Mouse (Mus musculus) yolk sac, embryonic 10.5 days (tissue): ENCODE measurements at regions not wholly inside any gene's neighbourhood (a gene's known extent, or its start where the extent isn't known, plus 50 kb on each side); places are given as distances from the start of the nearest gene placed in this dataset.

ENCODE experiments used
- DNase-seq: peaks from one replicate; pipeline ENCODE4 v3.0.0-alpha.2; 2017; ENCODE audit warnings: low spot score

DNA sequence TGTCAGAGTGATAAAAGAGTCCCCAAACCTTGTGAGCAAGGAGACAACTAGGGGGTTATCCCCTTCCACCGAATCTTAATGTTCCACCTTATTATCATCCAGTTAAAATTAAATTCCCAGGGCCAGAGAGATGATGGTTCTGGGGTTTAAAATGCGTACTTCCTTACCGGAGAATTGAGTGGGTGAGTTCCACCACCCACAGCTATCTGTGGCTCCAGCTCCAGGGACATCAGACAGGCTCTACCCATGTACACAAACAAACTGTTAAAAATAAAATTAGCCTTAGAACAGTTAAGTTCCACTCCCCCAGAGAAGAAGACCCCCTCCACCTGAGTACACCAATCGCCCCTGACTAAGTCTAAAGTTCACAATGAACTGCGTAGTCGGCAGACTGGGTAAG is 52.0 kb upstream of the Mgat5 start:
- DNase-seq, result no peak

DNA sequence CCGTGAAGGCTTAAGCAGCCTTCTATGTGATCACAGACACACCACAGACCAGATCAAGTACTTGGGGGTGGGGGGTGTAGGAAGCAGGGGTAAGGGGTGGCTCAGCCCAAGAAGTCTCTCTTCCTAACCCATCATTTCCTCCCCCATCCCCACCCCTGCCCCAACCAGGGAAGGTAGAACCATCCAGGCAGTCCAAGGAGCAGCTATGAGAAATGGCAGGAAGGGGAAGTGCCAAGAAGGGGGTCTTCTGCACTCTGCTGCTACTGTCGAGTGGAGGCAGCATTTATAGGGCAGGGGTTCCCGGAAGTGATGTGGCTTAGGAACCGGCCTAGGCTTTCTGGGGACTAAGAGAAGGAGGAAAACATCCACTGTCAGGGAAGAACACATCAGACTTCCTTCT is 69.3 kb upstream of the Mgat5 start:
- no peak for DNase-seq

DNA sequence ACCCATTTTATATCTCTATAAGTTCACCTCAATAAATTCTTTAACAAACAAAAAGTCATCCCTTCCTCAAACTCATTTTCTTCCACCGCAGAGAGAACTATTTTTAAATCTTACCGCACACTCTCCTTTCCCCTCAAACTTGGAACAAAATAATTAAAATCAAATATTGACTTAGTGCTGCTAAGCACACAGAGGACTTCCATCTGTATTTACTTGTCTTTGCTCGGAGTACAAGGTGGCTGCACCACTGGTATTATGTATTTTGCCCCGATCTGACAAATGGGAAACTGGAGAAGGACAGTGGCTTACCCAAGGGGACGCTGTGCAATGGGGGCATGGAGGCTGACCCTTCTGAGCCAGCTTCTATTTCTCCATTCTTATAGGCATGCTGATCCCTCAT is 72.9 kb upstream of the Mgat5 start:
- DNase-seq, result no peak

DNA sequence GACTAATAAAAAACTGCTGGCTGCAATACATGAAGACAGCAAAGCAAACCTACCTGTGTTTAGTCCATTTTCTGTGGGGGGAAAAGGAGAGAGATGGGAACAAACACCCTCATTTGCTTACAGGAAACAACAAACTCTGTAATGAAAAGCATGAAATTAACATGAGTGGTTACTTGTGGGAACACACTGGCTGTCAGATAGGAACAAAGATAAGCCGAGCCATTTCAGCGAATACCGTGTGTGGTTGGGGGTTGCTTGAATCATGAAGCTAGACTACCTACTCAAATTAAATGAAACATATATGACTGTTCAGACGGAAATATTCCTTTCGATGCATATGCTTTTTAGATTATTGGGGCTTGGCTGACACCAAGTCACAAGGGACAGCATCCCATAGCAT is 80.0 kb upstream of the Mgat5 start:
- DNase-seq, result no peak

DNA sequence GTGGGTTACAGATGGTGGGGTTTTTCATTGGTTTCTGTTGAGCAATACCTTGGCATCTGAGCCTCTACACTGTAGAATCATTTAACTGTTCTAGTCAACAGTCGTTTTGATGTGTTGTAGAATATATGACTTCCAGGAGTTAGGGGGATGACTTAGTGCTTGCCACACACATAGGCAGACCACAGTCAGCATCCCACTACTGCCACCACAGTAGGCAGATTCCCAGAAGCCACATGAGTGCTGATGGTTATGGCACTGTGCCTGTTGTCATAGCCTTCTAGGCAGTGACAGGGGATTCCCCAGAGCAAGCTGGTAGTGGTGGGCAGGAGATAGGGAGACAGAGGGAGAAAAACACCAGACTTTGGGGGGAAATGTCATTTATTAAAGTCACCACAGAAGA is 86.8 kb upstream of the Mgat5 start:
- DNase-seq, result no peak

DNA sequence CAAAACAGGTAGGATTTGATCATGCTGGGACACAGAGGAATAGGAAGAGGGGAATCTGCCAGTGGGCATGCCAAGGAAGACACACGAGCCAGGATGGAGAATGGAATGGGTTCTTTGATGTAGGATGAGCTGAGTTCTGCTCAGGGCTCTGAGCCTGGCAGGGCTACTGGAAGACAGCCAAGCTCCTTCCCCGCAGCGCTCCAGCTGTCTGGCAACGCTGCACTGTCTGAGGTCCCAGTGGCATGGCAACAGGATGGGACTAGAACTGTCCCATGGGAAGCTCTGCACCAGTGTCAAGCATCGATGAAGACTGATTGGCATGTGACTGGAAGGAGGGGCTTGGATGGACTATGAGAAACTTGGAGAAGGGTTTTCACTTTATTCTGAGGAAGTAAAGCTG is 97.3 kb upstream of the Mgat5 start:
- DNase-seq, result no peak

DNA sequence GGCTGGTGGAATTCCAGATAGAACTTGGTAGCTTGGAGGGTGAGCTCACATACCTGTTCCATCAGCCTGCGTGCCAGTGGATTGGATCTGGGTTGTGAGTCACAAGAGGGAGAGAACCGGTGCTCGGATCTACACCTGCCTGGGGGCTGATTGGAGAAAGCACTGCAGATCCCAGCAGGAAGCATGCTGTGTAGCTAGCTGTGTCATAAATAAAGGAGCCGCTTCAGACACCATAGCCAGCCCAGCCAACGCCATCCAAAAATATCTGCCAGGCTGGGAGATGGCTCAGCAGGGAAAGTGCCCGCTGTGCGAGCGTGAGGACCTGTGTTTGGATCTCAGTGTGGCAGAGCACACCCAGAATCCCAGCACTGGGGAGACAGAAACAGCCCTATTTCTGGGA is 99.0 kb upstream of the Mgat5 start:
- DNase-seq, result no peak

DNA sequence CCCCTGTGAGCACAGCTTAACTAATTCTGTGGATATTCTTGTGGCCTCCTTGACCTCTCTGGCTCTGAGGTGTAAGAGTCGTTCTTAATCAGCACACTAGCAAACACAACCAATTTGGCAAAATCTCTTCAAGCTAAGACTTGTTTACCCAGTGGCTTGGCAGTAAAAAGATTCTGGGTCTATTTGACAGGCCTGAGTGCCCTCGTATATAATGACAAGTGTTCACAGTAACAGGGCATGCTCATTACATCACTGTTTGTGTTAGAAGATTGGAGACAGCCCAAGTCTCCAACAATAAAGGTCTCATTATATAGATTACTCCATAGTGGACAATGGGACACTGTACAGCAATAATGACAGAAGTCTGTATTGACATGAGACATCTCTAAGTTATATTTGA is 101.2 kb upstream of the Mgat5 start:
- DNase-seq, result no peak

DNA sequence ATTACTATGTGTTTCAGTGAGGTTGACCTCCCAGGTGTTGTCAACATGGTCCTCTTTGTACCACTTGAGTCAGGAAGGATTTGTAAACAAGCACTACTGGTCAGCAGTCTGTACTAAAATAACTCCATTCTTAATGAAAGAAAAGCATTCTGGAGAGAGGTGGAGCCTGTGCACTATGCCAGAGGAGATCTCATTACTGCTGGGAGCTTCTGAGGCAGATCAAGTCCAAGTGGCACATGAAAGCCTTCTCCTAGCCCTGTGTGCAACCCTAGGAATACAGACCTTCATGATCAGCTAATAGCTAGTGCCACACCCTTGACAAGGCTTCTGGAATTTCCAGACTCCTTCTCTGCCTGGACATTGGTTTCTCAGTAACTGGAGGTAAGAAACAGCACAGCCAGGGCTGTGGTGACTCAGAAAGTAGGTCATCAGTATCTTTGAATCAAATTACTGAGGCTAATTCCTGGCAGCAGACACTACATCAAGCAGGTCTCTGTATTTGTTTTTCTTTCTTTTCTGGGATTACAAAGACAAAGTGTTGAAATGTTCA is 105.9 kb upstream of the Mgat5 start:
- DNase-seq, result no peak

DNA sequence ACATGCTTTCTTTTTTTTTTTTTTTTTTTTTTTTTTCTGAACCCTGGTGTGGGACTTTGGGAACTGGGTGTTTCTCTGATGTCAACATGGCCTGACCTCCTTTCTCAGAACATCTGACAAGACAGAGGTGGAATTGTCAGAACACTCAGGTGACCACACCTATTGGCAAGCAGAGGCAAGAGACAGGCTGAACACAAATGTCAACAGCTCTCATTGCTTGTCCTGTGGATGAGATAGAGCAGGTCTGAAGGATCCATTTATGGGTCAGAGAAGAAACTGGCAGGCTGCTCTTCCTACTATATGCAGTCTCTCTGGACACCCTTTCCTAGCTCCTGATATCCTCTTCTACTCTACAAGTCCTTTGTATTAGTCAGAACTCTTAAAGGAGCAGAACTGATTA is 117.2 kb upstream of the Mgat5 start:
- no peak for DNase-seq

DNA sequence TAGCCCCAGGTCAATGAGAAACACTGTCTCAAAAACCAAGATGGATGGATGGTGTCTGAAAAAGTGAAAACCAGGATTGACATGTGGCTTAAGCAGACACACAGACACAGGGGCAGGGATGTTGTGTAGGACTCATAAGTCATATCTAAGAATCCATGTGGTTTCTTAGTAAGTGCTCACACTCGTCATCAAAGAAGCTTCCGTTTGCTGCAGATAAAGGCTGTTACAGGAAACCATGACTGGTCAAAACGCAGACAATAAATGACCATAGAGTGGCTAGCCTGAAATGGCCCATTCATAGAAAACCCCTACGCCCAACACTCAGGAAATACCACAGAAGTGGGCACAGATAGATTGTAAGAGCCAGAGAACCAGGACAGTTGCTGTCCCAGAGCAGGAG is 118.8 kb upstream of the Mgat5 start:
- no peak for DNase-seq

DNA sequence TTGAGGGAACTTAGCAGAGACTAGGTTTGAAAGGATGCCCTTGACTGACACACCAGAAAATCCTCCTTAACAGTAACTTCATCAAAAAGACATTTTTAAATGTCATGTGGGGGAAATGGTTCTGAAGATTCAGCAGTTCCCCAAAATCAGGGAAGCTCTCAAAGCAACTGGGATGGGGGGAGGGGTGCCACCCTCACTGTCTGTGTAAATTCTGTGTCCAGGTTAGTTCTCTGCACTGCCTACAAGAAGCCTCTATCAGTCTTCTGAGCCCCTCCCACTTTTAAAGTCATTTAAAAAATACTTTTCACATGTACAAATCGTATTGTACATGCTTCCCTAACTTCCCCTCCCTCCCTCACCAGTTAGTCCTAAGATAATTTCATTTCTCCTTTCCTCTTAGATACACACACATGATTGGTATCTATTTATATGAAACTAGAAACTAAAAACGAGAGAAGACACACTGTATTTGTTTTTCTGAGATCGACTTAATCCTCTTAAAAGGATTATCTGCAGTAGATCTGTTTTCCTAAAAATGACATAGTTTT is 121.0 kb upstream of the Mgat5 start:
- DNase-seq, result no peak

DNA sequence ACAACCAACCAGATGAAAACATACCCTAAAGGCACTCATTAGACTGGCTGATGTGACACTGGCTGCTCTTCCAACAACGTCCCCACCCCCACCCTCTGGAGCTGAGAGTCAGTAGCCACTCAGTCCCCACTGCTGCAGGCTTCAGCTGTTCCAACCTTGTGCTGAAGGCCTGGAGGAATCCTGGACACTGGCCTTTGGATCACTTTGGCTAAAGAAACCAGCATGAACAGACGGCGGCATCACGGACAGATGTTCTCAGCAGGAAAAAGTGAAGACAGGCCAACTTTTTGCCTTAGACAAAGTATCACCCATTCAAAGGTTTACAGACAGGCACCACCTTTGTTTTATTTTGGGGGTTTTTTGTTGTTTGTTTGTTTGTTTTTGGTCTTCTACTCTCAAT is 125.8 kb upstream of the Mgat5 start:
- DNase-seq, result no peak

DNA sequence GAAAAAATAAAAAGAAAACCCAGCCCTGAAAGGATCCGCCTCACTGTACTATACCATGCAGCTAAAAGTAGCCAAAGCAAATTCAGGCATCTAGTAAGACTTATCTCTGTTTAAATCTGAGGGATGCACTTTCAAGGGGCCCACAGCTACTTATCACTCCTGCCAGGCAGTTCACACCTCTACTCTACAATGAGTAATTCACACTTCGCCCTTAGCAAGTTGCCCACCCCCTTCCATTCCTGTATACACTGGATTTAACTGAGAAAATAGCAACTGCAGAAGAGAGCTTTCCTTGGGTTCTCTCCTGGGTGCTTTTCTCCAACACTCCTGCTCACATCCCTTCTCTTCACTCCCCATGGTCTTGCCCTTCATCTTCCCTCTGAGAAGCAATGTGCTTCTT is 142.4 kb upstream of the Mgat5 start:
- DNase-seq, result no peak

DNA sequence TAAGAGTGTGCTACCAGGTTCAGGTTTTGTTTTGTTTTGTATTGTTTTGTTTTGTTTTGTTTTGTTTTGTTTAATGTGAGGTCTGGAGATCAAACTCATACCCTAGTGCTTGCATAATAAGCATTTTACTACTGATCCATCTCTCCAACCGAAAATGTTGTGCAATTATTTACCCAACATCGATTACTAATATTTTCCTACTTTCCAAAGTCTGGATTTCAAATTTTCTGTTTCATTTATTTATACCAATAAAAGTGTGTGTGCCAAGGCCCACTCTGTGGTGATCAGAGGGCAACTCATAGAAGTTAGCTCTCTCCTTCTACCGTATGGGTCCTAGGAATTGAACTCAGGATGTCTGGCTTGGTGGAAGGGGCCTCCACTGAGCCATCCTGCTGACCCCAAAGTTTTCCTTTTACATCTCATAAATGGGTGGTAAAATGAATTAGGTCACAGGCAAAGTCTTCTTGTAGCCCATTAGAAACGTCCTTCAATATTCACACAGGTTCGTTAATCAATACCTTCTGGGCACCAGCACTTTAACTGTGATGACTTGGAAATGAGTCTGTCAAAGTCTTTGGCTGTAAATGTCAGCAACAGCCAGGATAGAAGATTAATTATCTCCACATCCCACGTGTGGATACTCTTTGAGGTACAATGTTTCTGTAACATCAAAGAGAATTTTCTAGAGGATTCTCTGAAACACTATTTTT is 158.9 kb upstream of the Mgat5 start:
- DNase-seq, result no peak

DNA sequence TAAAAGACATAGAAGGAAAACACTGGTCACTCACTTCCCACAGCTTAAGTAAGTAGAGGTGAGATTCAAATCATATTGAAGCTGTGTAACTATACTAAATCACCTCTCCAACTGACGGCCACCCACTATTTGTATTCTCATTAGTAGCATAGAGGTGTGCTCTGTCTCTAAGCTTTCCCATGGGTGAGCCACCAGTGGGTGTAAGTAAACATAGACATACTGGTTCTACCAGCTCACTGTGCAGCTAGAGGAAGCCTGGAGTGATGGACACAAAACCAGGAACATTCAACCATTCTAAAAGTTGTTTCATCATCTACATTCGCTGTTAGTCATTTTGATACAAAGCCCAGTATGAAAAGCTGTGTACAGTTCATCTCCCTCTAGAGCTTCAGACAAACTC is 170.1 kb upstream of the Mgat5 start:
- no peak for DNase-seq

DNA sequence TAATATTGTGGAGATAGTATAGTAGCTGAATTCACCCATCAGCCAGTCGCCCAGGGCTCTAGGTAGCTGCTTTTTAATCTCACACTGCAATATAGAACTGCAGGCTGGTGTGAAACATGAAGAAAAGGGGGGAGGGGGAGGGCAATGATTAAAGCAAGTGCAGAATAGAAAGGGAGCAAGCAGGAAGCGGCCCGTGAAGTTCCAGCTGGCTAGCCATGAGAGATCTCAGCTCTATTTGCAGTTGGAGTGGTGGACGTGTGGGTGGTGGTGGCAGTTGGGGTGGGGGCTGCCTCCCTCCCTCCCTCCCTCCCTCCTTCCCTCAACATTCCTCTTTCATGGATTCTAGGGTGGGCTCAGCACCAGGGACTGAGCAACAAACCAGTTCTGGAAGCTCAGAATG is 173.3 kb upstream of the Mgat5 start:
- no peak for DNase-seq

DNA sequence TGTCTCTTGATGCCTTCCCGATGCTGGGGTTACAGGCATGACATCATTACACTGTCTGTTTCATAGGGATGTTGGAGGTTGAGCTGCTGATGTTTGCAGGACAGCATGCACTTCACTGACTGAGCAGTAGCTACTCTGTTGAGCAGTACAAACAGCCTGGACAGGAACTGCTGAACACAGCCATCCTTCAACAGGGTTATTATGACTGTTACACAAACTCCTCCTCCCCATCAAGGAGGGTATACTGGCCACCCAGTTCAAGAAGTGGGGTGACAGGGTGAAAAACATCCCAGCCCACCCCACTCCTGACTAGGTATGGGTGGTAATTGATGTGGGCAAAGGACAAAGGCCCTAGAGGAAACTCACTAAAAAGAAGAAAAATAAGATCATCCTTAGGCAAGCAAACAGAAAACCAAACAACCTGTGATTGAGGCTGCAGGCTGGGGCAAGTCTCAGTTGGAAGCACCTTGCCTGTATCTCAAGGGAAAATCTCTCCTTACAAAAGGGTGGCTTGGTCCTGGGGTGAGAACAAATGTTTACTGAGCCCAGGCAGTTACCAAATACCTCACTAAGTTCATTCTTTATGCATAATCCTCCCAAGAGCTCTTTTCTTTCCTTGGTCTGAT is 175.8 kb upstream of the Mgat5 start:
- DNase-seq, result no peak

DNA sequence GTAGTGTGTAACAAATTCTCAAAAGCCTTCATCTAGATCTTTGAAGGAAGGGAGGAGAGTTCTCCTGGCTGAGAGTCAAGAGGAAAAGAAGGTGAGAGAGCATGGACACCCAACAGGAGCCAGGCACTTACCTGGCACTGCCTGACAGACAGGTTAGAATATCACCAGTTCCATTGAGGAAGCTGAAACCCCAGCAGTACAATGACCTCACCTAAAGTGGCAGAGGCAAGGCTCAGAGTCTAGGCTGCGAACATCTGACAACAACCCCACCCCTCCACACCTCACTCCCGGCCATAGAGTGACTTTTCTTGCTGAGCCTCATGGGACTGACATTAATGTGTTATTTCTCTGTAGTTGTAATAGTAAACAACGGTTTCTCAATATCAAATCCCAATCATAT is 181.7 kb upstream of the Mgat5 start:
- no peak for DNase-seq

DNA sequence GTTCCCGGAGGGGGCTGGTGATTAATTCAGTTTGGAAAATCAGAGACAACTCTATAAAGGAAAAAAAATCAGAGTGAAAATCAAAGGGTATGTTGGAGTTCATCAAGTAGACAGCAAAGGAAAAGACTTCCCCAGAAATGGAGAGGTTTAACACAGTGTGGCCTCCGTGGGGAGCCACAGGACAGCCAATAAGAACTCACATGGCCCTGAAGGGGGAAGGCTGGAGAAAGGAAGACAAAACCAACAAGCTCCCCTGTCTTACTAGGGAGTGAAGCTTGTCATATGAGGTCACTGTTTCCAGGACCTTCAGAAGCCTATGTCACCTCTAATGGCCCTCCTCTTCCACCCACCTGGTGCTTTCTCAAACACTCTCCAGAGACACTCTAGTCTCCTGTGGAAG is 187.1 kb upstream of the Nckap5 start:
- no peak for DNase-seq

DNA sequence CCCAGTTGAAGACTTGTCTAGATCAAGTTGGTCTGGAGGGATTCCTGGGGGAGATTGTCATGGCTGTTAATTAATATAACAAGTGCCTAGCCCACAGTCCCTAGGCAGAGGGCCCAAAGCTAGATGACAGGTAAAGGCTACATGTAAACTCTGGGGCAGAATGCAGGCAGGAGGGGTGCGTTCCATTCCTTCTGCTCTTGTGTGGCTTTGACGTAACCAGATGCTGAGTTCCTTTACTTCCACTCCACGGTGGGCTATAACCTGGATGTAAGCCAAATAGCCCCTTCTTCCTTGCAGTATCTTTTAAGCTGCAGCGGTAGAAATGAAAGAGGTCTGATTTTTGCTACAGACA is 185.3 kb upstream of the Nckap5 start:
- DNase-seq, result no peak

DNA sequence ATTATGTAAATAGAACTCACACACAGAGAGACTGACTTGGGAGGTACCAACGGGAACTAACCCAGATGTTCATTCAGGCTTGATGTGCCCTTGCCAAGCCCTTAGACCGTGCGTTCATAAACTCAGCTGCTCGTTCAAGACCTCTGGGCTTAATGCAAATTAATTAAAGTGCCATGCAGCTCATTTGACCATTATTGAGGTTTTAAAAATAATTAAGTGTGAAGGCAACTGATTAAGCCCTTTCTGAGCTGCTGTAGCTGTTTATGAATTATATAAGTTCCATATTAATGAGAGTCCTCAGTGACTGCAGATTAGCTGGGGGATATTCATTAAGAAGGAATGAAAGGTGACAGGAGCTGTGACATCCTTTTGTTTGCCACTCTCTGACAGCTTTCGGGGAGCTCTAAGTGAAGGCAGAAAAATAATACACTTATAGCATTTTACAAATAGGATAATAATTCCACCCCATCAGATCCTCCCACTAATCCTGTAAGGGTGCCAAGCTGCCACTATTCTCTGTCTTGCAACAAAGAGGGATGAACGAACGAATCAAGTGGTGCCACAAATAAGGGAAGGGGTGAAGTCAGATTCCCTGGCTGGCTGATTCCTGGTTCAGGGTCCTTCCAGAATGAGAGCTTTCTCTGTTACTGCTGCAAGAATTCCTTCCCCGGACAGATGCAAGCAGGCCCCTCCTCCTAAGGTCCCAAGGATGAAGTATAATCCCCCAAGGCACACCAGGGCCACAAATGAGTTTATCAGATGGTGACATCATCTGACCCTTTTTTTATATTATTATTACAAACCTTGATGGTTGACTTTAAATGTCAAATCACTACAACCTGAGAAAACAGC is 184.7 kb upstream of the Nckap5 start:
- no peak for DNase-seq

DNA sequence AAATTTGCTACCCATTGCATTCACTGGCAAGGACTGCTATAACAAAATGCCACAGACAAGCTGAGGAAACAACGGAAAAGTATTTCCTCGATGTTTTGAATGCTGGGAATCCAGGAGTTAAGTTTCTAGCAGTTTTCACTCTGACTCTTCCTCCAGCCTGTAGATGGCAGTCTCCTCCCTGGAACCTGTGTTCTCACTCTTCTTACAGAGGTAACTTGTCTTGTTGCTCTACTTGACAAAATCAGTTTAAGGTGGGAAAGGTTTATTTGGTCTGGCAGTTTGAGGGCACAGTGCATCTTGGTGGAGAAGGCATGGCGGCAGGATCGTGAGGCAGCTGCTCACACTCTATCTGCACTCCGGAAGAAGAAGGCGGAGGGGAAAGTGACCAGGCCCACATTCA is 181.3 kb upstream of the Nckap5 start:
- DNase-seq, result no peak
